Mouse (Mus musculus): ENCODE measurements at regions not wholly inside any gene's neighbourhood (a gene's known extent, or its start where the extent isn't known, plus 50 kb on each side); places are given as distances from the start of the nearest gene placed in this dataset.

GRCm38 (mm10) chr3:70215195-70215594 is 207.8 kb downstream of the Otol1 start:
- no peak for DNase-seq (ENCODE audit: low spot score in 2 of 2)

DNA sequence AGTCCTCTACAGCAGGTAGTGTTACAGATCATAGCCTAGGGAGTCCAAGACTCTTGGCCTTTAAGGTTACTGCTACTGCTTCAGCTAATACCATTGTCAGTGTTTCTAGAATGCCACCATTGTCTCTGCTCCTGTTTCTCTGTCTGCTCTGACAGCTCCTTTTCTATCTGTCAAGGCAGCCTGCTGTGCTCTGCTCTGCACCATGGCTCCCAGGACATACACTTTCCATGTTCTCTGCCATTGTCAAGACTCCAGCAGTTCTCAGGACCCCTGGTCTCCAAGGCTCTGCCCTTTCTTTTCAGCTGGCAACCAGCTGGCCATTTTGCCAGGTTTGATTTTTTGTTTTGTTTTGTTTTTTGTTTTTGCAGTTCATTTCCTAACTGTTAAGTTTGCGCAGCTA is 208.7 kb downstream of the Otol1 start:
- DNase-seq (ENCODE audit: low spot score in 2 of 2) = no peak

DNA sequence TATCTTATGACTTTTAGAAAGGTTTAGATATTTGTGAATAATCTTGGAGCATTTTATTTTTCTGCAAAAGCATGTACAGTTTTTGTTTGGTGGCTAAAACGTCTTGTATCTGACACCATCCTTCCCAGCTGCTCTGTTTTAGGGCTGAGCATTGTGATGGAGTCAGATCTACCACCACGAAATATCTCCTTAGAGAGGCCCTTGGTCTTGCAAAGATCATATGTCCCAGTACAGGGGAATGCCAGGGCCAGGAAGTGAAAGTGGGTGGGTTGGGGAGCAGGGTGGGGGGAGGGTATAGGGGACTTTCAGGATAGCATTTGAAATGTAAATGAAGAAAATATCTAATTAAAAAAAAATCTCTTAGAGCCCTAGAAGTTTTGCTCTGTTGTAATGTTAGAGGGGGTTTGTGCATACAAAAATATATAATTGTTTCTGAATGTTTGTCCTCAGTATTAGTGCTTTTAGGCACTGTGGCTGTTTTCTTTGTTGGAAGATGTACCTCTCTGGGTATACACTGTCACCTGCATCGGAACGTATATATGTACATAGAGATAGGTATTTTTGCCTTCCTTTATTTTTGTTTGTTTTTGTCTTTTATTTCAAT is 211.4 kb downstream of the Otol1 start:
- DNase-seq (ENCODE audit: low spot score in 2 of 2) = no peak

DNA sequence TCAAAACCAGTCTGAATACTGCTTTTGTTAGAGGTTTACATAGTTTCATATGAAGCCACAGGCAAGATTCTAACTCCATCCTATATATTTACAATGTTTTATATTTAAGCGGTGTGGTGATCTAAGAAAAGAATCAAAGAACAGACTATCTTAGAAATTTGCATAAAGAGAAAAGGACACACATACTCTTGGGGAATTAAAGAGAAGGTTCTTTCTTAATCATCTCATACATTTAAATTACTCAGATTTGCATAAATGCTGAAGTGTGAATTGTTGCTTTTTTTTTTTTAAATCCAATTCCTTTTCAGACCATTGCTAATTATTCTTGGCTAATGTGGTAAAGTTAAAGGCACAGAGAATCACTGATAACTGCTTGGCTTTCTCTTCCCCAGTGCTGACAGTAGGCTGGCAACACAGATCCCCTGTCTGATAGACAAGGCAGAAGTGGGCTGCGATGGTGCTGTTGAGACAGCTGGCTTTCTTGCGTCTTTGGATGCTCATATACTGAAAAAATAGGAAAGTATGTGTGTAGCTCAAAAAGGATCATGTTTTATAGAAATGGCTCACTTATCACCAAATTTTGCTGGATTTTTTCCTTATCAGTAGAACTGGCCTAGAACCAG is 216.1 kb downstream of the Otol1 start:
- no peak for DNase-seq (ENCODE audit: low spot score in 2 of 2)

DNA sequence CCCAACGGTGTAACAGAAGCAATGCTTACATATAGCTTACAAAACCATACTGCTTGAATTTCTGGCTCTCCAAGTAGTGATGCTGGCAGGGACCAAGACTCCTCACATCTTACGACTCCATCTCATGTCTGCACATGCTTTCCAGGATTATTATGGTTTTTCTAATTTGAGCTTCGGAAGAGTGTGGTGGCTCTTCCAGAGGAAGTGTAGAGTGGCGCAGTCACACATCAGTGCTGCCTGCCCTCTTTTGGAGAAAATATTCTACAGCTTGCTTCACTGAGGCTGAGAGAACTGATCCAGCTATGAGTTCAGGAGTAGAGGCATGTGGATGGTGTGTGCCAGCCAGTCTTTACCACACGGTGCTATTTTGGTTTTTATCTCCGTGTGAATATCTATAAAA is 217.4 kb downstream of the Otol1 start:
- no peak for DNase-seq (ENCODE audit: low spot score in 2 of 2)

- no peak for DNase-seq (ENCODE audit: low spot score in 2 of 2)
Observed at GRCm38 (mm10) chr3:70227165-70227564, 219.8 kb downstream of the Otol1 start.

- no peak for DNase-seq (ENCODE audit: low spot score in 2 of 2)
Observed at GRCm38 (mm10) chr3:70248655-70249054, 241.2 kb downstream of the Otol1 start.

DNA sequence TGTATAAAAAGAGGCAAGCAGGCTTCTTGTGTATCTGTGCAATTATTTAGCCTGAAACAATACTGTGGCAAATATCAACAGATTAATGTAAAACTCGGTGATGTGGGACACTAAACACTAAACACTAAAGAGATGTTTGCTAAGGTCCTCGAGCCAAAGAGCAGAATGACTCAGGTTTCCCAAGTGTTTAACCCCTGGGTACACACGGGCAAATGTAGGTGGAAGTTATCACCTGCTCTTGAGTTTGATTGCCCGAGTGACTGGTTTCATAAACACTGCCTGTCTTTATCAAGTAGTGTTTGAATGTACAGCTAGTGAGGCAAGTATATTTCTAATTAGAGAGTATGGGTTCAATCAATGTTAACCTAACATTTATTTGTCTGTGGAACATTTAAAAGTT is 242.5 kb downstream of the Otol1 start:
- DNase-seq (ENCODE audit: low spot score in 2 of 2) = no peak

- no peak for DNase-seq (ENCODE audit: low spot score in 2 of 2)
Observed at GRCm38 (mm10) chr3:70250733-70251132, 243.3 kb downstream of the Otol1 start.

DNA sequence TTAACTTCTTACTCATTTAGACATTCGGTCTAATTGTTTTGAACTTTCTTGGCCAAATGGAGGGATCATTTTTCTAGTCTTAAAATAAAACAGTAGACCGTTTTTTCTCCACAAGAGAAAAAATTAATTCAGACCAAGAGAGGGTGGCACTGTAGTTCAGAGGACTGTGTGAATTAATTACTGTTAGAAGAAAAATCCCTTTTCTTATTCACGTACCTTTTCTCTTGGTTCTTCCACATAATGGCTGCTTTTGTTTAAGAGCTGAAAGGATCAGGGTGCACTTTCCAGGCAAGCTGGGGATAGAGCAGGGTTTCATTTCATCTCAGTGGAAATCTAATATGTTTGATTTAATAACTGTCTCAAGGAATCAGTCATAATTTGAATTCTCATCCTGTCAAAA is 255.9 kb downstream of the Otol1 start:
- DNase-seq (ENCODE audit: low spot score in 2 of 2) = no peak

GRCm38 (mm10) chr3:70288590-70289388 is 281.4 kb downstream of the Otol1 start:
- no peak for DNase-seq (ENCODE audit: low spot score in 2 of 2)

DNA sequence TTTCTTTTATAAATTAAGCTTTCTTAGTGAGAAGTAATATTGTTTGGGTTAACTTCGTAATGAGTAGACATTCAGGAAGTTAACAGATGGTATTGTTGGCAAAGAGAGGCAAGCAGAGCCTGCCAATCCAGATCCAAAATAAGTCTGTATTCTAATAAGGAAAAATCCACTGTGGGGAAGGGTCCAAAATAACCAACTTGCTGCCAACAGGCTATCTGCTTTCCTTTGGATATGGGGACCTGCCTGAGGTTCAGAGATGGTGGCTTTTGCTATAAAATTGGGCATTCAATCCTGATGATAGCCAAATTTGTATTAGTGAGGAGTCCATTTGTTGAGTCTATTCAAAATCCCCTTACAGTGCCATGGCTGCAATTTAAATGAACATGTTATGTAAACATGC is 300.1 kb downstream of the Otol1 start:
- no peak for DNase-seq (ENCODE audit: low spot score in 2 of 2)

- no peak for DNase-seq (ENCODE audit: low spot score in 2 of 2)
Observed at GRCm38 (mm10) chr3:70308061-70308461, 300.6 kb downstream of the Otol1 start.

DNA sequence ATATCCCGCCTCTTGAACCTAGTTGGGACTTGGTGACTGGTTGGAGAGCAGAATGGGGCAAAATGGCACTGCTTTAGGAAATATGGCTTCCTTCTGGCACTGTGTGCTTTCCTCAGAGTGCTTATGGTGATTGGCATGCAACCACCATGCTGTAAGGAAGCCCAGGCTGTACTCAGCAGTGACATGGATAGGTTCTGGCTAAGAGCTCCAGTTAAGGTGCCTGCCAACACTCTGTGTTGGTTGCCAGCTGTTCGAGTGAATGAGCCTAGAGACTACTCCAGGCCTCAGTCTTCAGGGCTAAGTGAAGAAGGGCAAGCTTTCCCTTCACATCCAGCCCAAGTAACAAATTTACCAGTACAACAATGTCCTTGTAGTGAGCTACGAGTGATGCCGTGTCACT is 301.9 kb downstream of the Otol1 start:
- no peak for DNase-seq (ENCODE audit: low spot score in 2 of 2)

GRCm38 (mm10) chr3:70311055-70311454 is 303.6 kb downstream of the Otol1 start:
- DNase-seq (ENCODE audit: low spot score in 2 of 2) = no peak

DNA sequence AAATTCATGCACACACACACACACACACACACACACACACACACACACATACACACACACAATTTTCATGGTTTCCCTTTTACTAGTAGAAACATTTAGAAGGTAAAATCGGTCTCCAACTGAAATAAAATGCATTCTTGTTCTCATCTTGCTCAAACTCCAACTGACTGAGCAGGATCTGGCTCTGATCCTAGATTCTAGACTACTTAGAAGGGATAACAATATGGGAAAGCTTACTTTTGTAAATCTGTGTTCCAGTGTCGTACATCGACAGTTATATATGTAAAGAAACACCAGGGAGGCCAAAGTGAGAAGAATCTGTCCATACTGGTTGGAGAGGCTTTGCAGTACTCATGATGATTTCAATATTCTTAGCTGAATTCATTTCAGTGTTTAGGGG is 304.6 kb downstream of the Otol1 start:
- no peak for DNase-seq (ENCODE audit: low spot score in 2 of 2)

- DNase-seq (ENCODE audit: low spot score in 2 of 2) = no peak
Observed at GRCm38 (mm10) chr3:70313119-70313868, 305.9 kb downstream of the Otol1 start.

DNA sequence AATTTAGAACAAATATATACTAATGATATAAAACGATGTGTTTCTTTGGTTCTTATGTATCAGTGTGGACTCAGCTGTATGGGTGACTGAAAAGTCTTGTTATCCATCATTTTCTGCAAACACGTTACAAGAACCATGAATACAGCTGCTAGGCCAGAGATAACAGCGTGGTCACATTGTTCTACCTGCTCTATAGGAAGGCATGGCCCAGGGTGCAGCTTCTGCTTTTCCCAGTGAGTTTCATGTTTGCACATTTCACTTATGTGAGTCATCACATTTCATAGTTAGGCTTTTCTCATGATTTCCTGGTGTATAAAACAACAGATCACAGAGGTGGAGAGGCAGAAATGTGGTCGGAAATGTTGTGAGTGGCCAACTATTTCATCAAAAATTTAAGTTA is 306.8 kb downstream of the Otol1 start:
- no peak for DNase-seq (ENCODE audit: low spot score in 2 of 2)

GRCm38 (mm10) chr3:70318377-70318776 is 311.0 kb downstream of the Otol1 start:
- DNase-seq (ENCODE audit: low spot score in 2 of 2) = no peak

GRCm38 (mm10) chr3:70319139-70319538 is 311.7 kb downstream of the Otol1 start:
- no peak for DNase-seq (ENCODE audit: low spot score in 2 of 2)

DNA sequence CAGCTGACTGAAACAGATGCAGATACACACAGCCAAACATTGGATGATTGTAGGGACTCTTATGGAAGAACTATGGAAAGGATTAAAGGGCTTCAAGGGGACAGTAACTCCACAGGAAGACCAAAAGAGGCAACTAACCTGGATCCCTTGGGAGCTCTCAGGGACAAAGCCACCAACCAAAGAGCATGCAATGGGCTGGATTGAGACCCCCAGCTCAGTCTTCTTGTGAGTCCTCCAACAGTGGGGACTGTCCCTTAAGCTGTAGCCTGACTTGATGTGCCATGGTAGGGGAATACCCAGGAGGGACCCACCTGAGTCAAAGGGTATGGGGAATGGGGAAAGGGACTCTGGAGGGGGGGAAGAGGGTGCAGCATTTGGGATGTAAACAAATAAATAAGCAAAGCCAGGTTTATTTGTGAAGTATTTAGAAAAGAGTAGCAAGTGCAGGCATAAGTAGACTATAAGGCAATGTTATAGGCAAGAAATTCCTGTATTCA is 313.8 kb downstream of the Otol1 start:
- DNase-seq (ENCODE audit: low spot score in 2 of 2) = no peak

DNA sequence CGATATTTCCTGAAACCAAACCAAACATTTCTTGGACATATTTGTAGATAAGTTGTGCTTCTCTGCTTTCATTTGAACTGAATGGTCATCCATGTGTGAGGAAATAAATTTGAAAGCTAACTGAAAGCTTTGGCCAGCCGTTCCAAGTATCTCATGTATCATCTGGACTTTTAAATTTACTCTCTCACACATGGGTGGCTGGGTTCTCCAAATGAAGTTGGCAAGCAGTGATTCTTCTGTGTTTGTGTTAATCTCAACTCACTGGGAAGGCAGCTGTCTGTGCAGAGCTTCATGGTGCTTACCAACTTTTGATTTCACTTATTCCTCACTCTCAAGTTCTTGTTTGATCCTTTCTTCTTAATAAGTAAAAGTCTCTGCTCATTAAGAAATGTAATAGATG is 317.3 kb downstream of the Otol1 start:
- no peak for DNase-seq (ENCODE audit: low spot score in 2 of 2)

All from spleen, postnatal 4 days (tissue).